Mouse (Mus musculus) stomach, embryonic 16.5 days (tissue): Measurements from ENCODE around the gene Pex16. TPM values are rescaled to one million over a fixed set of nuclear protein-coding genes. Genes with fewer than 3 reads are reported as not detected.
A peak's percentile ranks its signal among the peaks of the same experiment; 100 is the strongest.

Experiments
- ATAC-seq: fragments of 200-750 bp; cut with Nextera tagmentation; 2 replicates; pipeline ENCODE4 v1.8.0; 2017; ENCODE audit warnings: moderate number of reproducible peaks, moderate TSS enrichment; ENCODE audit not compliant: insufficient read depth, low FRiP score
- H3K27ac ChIP-seq: fragments of 300-500 bp; sonication (generic); 2 replicates; pipeline ENCODE4 v1.5.1; 2014; ENCODE audit warnings: low read length
- H3K27me3 ChIP-seq: fragments of 300-500 bp; sonication (generic); 2 replicates; pipeline ENCODE4 v1.6.1; 2014; ENCODE audit warnings: low read length, control low read depth, mixed read lengths; ENCODE audit not compliant: control insufficient read depth, insufficient read depth
- H3K36me3 ChIP-seq: fragments of 300-500 bp; sonication (generic); 2 replicates; pipeline ENCODE4 v1.6.1; 2014; ENCODE audit warnings: low read length; ENCODE audit not compliant: control insufficient read depth, insufficient read depth
- H3K4me1 ChIP-seq: fragments of 300-500 bp; sonication (generic); 2 replicates; pipeline ENCODE4 v1.6.1; 2014; ENCODE audit warnings: low read length, control low read depth, mixed read lengths; ENCODE audit not compliant: control insufficient read depth, insufficient read depth
- H3K4me2 ChIP-seq: fragments of 300-500 bp; sonication (generic); 2 replicates; pipeline ENCODE4 v1.6.1; 2014; ENCODE audit warnings: low read depth, low read length, mixed read lengths
- H3K4me3 ChIP-seq: fragments of 300-500 bp; sonication (generic); replicated peaks from 2 replicates; pipeline ENCODE4 v1.5.1; 2014; ENCODE audit warnings: mild to moderate bottlenecking, low read length
- H3K9ac ChIP-seq: fragments of 300-500 bp; sonication (generic); 2 replicates; pipeline ENCODE4 v1.6.1; 2014; ENCODE audit warnings: low read length
- H3K9me3 ChIP-seq: fragments of 300-500 bp; sonication (generic); replicated peaks from 2 replicates; pipeline ENCODE4 v1.6.1; 2016; ENCODE audit warnings: low read length, control low read depth; ENCODE audit not compliant: control insufficient read depth
- WGBS: fragments of 180-500 bp; shearing (Covaris S2); extraction: QIAGEN DNeasy Blood & Tissue Kit; methylation state at CpG from one replicate; pipeline ENCODE4 v1.1.7; 2014; 5-methylcytosine and 5-hydroxymethylcytosine counted together
- polyA plus RNA-seq: library from polyadenylated mRNA; unstranded; fragments of >200 nt; fragmentation: Nextera tagmentation; extraction: Ambion mirVana; gene quantifications from 2 replicates; pipeline ENCODE4 v1.2.1, GENCODE M21; 2015

The Pex16 gene
- polyA plus RNA-seq, 1 experiment from 2014 or later: 27.8 TPM

- Histone ChIP-seq H3K9ac (peak overlapping the region; percentile 34; the same call in 1 of the 2 replicates), H3K36me3 (no peaks in the 10 kb centered on the region), H3K4me3 (no peak overlapping the region), H3K4me2 (no peak overlapping the region), H3K27me3 (peaks cover 9% of the 10 kb centered on the region; the same call in 1 of the 2 replicates), H3K9me3 (no peaks in the 10 kb centered on the region), H3K27ac (peak overlapping the region; percentile 90), H3K4me1 (peaks cover 45% of the 10 kb centered on the region)
- 71% methylated on average over 11 of the region's 11 CpGs for WGBS
- no peak for ATAC-seq
Observed at GRCm38 (mm10) chr2:92373437-92373813, 1.1 kb upstream of the Pex16 start.

DNA sequence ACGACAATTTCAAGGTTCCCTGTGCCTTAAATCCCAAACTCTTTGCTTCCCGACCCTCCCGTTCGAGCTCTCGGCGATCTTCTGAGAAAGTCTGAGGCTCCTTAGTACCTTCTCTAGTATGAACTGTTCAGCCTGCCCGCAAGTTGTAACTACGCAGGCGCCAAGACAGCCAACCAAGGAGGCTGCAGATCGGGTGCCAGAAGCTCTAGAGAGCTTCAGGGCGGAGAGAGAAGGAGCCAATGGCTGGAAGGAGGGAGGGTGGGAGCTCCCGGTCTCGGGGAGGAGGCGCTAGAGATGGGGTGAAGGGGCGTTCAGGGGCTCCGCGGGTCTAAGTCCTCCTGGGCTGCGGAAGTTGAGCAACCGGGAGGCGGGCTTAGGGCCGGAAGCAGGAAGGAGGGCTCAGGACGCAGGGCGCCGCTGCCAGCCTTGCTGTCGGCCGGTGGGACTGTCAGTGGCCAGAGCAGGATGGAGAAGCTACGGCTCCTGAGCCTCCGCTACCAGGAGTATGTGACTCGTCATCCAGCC, 685 bp downstream of the Pex16 start:
- WGBS: under 1% methylated on average over 29 of the region's 29 CpGs
- H3K27ac ChIP-seq: peak overlapping the region; percentile 86
- peaks cover 2% of the 10 kb centered on the region; the same call in 1 of the 2 replicates for H3K27me3 ChIP-seq
- ATAC-seq: peak; percentile 93
- H3K4me2 ChIP-seq: peak overlapping the region; percentile 89
- peak overlapping the region; percentile 81 for H3K4me3 ChIP-seq
- peaks cover 45% of the 10 kb centered on the region for H3K4me1 ChIP-seq
- no peaks in the 10 kb centered on the region for H3K9me3 ChIP-seq
- peak overlapping the region; percentile 82 for H3K9ac ChIP-seq
- H3K36me3 ChIP-seq: no peaks in the 10 kb centered on the region

- Histone ChIP-seq H3K4me1 (peaks cover 43% of the 10 kb centered on the region), H3K27me3 (no peaks in the 10 kb centered on the region), H3K9me3 (no peaks in the 10 kb centered on the region), H3K4me3 (peak overlapping the region; percentile 81), H3K36me3 (no peaks in the 10 kb centered on the region), H3K9ac (peak overlapping the region; percentile 82), H3K4me2 (peak overlapping the region; percentile 81), H3K27ac (peak overlapping the region; percentile 86; the same call in 1 of the 2 replicates)
- 8% methylated on average over 10 of the region's 10 CpGs for WGBS
- no peak for ATAC-seq
Observed at GRCm38 (mm10) chr2:92375788-92376187, 1.3 kb downstream of the Pex16 start.

GRCm38 (mm10) chr2:92376300-92376699, 1.8 kb downstream of the Pex16 start:
- Histone ChIP-seq H3K4me2 (peak overlapping the region; percentile 81), H3K27ac (no peak overlapping the region), H3K9me3 (no peaks in the 10 kb centered on the region), H3K27me3 (no peaks in the 10 kb centered on the region), H3K4me1 (peaks cover 38% of the 10 kb centered on the region), H3K36me3 (no peaks in the 10 kb centered on the region), H3K9ac (peak overlapping the region; percentile 82), H3K4me3 (peak overlapping the region; percentile 81)
- no peak for ATAC-seq
- WGBS: 79% methylated on average over 6 of the region's 6 CpGs

DNA sequence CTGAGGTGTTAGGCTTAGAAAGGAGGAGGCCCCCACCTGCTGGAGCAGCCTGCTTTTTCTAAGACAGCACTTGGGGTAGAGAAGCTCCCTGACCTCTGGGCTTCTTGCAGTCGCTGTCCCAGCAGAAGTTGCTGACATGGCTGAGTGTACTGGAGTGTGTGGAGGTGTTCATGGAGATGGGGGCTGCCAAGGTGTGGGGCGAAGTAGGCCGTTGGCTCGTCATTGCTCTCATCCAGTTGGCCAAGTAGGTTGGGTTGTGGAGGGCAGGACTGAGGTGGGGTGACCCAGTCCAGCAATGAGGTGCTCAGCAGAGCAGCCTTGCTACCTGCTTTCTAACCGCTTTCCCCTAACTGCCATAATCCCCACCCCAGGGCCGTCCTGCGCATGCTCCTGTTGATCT, 2.8 kb downstream of the Pex16 start:
- no peak overlapping the region for H3K9ac ChIP-seq
- WGBS: 93% methylated on average over 7 of the region's 7 CpGs
- H3K4me1 ChIP-seq: peaks cover 28% of the 10 kb centered on the region
- H3K9me3 ChIP-seq: no peaks in the 10 kb centered on the region
- no peaks in the 10 kb centered on the region for H3K36me3 ChIP-seq
- ATAC-seq: no peak
- no peak overlapping the region for H3K4me3 ChIP-seq
- no peaks in the 10 kb centered on the region for H3K27me3 ChIP-seq
- no peak overlapping the region for H3K27ac ChIP-seq
- no peak overlapping the region for H3K4me2 ChIP-seq

GRCm38 (mm10) chr2:92379783-92380494, 5.5 kb downstream of the Pex16 start:
- Histone ChIP-seq H3K4me3 (no peak overlapping the region), H3K4me1 (peaks cover 9% of the 10 kb centered on the region), H3K27ac (no peak overlapping the region), H3K27me3 (no peaks in the 10 kb centered on the region), H3K9me3 (no peaks in the 10 kb centered on the region), H3K4me2 (no peak overlapping the region), H3K36me3 (0 out of 2 replicates have a peak, but pooled peaks cover 2% of the 10 kb centered on the region), H3K9ac (no peak overlapping the region)
- 73% methylated on average over 17 of the region's 17 CpGs for WGBS
- ATAC-seq: no peak

- H3K9ac ChIP-seq: no peak overlapping the region
- H3K9me3 ChIP-seq: no peaks in the 10 kb centered on the region
- H3K4me2 ChIP-seq: no peak overlapping the region
- H3K36me3 ChIP-seq: 0 out of 2 replicates have a peak, but pooled peaks cover 2% of the 10 kb centered on the region
- no peaks in the 10 kb centered on the region for H3K27me3 ChIP-seq
- H3K4me3 ChIP-seq: no peak overlapping the region
- 58% methylated on average over 6 of the region's 6 CpGs for WGBS
- ATAC-seq: no peak
- H3K27ac ChIP-seq: no peak overlapping the region
- peaks cover 9% of the 10 kb centered on the region for H3K4me1 ChIP-seq
Observed at GRCm38 (mm10) chr2:92380495-92381050, 6.1 kb downstream of the Pex16 start.

DNA sequence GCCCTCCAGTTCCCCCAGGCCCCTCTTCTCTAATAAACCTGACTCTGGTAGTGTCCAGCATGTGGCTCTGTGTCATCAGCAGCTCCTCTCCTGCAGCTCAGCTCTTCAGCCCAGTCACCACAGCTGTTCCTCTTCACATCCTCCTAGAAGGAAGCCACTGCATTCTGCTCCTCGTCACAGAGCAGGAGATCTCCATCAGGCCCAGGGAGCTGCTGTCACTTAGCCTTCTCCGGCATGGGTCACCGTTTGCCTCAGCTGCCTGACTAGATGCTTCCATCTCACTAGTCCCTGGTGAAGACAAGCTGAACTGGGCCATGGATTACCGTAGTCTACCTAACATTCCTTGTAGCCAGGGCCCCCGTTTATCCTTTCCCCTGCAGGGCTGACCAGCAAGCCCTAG, 6.7 kb downstream of the Pex16 start:
- Histone ChIP-seq H3K4me3 (no peak overlapping the region), H3K27ac (no peak overlapping the region), H3K4me1 (peaks cover 4% of the 10 kb centered on the region), H3K4me2 (no peak overlapping the region), H3K9me3 (no peaks in the 10 kb centered on the region), H3K27me3 (no peaks in the 10 kb centered on the region), H3K9ac (no peak overlapping the region), H3K36me3 (0 out of 2 replicates have a peak, but pooled peaks cover 2% of the 10 kb centered on the region)
- 64% methylated on average over 5 of the region's 5 CpGs for WGBS
- 0 out of 2 replicates have a peak, but pooled peaks have one; percentile 18 for ATAC-seq

DNA sequence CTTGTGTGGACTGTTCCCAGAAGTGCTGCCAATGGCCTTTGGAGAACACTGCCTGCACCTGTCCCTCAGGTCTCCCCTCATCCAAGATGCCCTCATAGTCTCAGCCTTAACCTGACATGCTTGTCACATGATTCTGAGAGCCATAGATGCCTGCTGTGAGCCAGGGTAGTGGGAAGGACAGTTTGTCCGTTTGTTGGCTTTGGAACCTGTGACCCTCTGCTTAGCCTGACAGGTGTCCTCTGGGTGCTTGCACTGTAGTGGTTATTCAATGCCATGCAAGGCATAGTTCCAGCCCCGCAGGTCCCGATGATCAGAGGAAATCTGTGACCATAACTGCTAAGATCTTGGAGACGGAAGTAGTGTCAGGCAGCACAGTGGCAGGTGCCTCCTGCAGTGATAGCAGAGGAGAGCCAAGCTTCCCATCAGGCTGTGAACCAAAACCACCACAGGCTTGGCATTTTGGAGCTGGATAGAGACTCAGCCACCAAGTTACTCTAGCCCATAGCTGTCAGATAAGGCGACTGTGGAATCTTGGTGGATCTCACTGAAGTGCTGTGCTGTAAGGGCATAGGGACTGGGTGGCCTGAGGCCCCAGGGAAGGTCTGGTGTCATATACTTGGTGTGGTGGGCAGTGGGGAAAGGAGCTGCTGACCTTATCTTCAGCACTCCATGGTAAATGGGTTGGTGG, 7.6 kb downstream of the Pex16 start, which contains the start of gene 1700029I15Rik:
Gene 1700029I15Rik, plus strand, starts transcription at position 638 of the 688 bp plus-strand sequence.
- H3K9me3 ChIP-seq: no peaks in the 10 kb centered on the region
- ATAC-seq: no peak
- no peak within 1 kb of the TSS for H3K9ac ChIP-seq
- no peaks in the 10 kb centered on the region for H3K4me1 ChIP-seq
- no peak within 1 kb of the TSS for H3K4me3 ChIP-seq
- H3K27ac ChIP-seq: no peak within 1 kb of the TSS
- WGBS: 87% methylated on average over 5 of the region's 5 CpGs
- no peaks in the 10 kb centered on the region for H3K27me3 ChIP-seq
- H3K36me3 ChIP-seq: 0 out of 2 replicates have a peak, but pooled peaks cover 2% of the 10 kb centered on the region
- no peak within 1 kb of the TSS for H3K4me2 ChIP-seq
